Mouse (Mus musculus): ENCODE measurements at regions not wholly inside any gene's neighbourhood (a gene's known extent, or its start where the extent isn't known, plus 50 kb on each side); places are given as distances from the start of the nearest gene placed in this dataset.
A peak's percentile ranks its signal among the peaks of the same experiment; 100 is the strongest.

- Histone ChIP-seq H3K4me1 (replicated peaks; ENCODE audit: insufficient read depth, low read length) (no peaks in the 10 kb centered on the region), H3K9me3 (replicated peaks; ENCODE audit: low read length) (no peaks in the 10 kb centered on the region), H3K36me3 (ENCODE audit: insufficient read depth, low read length) (no peaks in the 10 kb centered on the region), H3K4me3 (replicated peaks; ENCODE audit: low read depth, low read length) (no peak overlapping the region), H3K9ac (ENCODE audit: low read depth, low read length) (no peak overlapping the region), H3K27me3 (ENCODE audit: insufficient read depth, low read length) (no peaks in the 10 kb centered on the region), H3K4me2 (ENCODE audit: low read length) (no peak overlapping the region), H3K27ac (no peak overlapping the region)
- WGBS, result 73% methylated on average over 2 of the region's 2 CpGs
- DNase-seq (ENCODE audit: low spot score) (no peak), ATAC-seq (replicated peaks; ENCODE audit: low FRiP score, low read depth) (no peak)
- no peak for TF ChIP-seq CTCF (IDR thresholded peaks at IDR 0.05; ENCODE audit: low read depth)
These were observed 380.9 kb downstream of the Gm16223 start for GRCm38 (mm10) chr5:42448644-42449043.

- H3K4me1 ChIP-seq (replicated peaks; ENCODE audit: insufficient read depth, low read length), result no peaks in the 10 kb centered on the region
- H3K9ac ChIP-seq (ENCODE audit: low read depth, low read length), result no peak overlapping the region
- H3K27ac ChIP-seq, result no peak overlapping the region
- H3K9me3 ChIP-seq (replicated peaks; ENCODE audit: low read length), result no peaks in the 10 kb centered on the region
- ATAC-seq (replicated peaks; ENCODE audit: low FRiP score, low read depth) (no peak), DNase-seq (ENCODE audit: low spot score) (no peak)
- no peaks in the 10 kb centered on the region for H3K36me3 ChIP-seq (ENCODE audit: insufficient read depth, low read length)
- WGBS, result 54% methylated on average over 2 of the region's 2 CpGs
- H3K27me3 ChIP-seq (ENCODE audit: insufficient read depth, low read length), result no peaks in the 10 kb centered on the region
- H3K4me2 ChIP-seq (ENCODE audit: low read length), result no peak overlapping the region
- H3K4me3 ChIP-seq (replicated peaks; ENCODE audit: low read depth, low read length), result no peak overlapping the region
- no peak for TF ChIP-seq CTCF (IDR thresholded peaks at IDR 0.05; ENCODE audit: low read depth)
These were observed 381.8 kb downstream of the Gm16223 start for GRCm38 (mm10) chr5:42449581-42449980.

GRCm38 (mm10) chr5:42453707-42454106 is 385.9 kb downstream of the Gm16223 start:
- no peak for DNase-seq (ENCODE audit: low spot score)
- no peak overlapping the region for H3K9ac ChIP-seq (ENCODE audit: low read depth, low read length)
- WGBS, result 49% methylated on average over 3 of the region's 3 CpGs
- H3K36me3 ChIP-seq (ENCODE audit: insufficient read depth, low read length), result no peaks in the 10 kb centered on the region
- TF ChIP-seq CTCF (IDR thresholded peaks at IDR 0.05; ENCODE audit: low read depth), result no peak
- H3K9me3 ChIP-seq (replicated peaks; ENCODE audit: low read length), result no peaks in the 10 kb centered on the region
- no peak overlapping the region for H3K27ac ChIP-seq
- H3K4me3 ChIP-seq (replicated peaks; ENCODE audit: low read depth, low read length), result no peak overlapping the region
- ATAC-seq (replicated peaks; ENCODE audit: low FRiP score, low read depth), result no peak
- no peak overlapping the region for H3K4me2 ChIP-seq (ENCODE audit: low read length)
- H3K4me1 ChIP-seq (replicated peaks; ENCODE audit: insufficient read depth, low read length), result no peaks in the 10 kb centered on the region
- no peaks in the 10 kb centered on the region for H3K27me3 ChIP-seq (ENCODE audit: insufficient read depth, low read length)

GRCm38 (mm10) chr5:42461195-42461594 is 393.4 kb downstream of the Gm16223 start:
- Histone ChIP-seq H3K4me3 (replicated peaks; ENCODE audit: low read depth, low read length) (no peak overlapping the region), H3K27ac (no peak overlapping the region), H3K27me3 (ENCODE audit: insufficient read depth, low read length) (no peaks in the 10 kb centered on the region), H3K4me1 (replicated peaks; ENCODE audit: insufficient read depth, low read length) (no peaks in the 10 kb centered on the region), H3K4me2 (ENCODE audit: low read length) (no peak overlapping the region), H3K9me3 (replicated peaks; ENCODE audit: low read length) (no peaks in the 10 kb centered on the region), H3K9ac (ENCODE audit: low read depth, low read length) (no peak overlapping the region), H3K36me3 (ENCODE audit: insufficient read depth, low read length) (no peaks in the 10 kb centered on the region)
- DNase-seq (ENCODE audit: low spot score) (no peak), ATAC-seq (replicated peaks; ENCODE audit: low FRiP score, low read depth) (no peak)
- WGBS, result 92% methylated on average over 1 of the region's 1 CpGs
- TF ChIP-seq CTCF (IDR thresholded peaks at IDR 0.05; ENCODE audit: low read depth), result no peak

- Histone ChIP-seq H3K4me2 (ENCODE audit: low read length) (no peak overlapping the region), H3K27ac (no peak overlapping the region), H3K27me3 (ENCODE audit: insufficient read depth, low read length) (no peaks in the 10 kb centered on the region), H3K4me1 (replicated peaks; ENCODE audit: insufficient read depth, low read length) (no peaks in the 10 kb centered on the region), H3K4me3 (replicated peaks; ENCODE audit: low read depth, low read length) (no peak overlapping the region), H3K9ac (ENCODE audit: low read depth, low read length) (no peak overlapping the region), H3K36me3 (ENCODE audit: insufficient read depth, low read length) (no peaks in the 10 kb centered on the region), H3K9me3 (replicated peaks; ENCODE audit: low read length) (no peaks in the 10 kb centered on the region)
- DNase-seq (ENCODE audit: low spot score) (no peak), ATAC-seq (replicated peaks; ENCODE audit: low FRiP score, low read depth) (no peak)
- no peak for TF ChIP-seq CTCF (IDR thresholded peaks at IDR 0.05; ENCODE audit: low read depth)
These were observed 397.1 kb downstream of the Gm16223 start for GRCm38 (mm10) chr5:42464814-42465213.

GRCm38 (mm10) chr5:42473493-42473892 is 405.7 kb downstream of the Gm16223 start:
- Histone ChIP-seq H3K4me3 (replicated peaks; ENCODE audit: low read depth, low read length) (no peak overlapping the region), H3K27ac (no peak overlapping the region), H3K9me3 (replicated peaks; ENCODE audit: low read length) (no peaks in the 10 kb centered on the region), H3K9ac (ENCODE audit: low read depth, low read length) (no peak overlapping the region), H3K4me1 (replicated peaks; ENCODE audit: insufficient read depth, low read length) (no peaks in the 10 kb centered on the region), H3K27me3 (ENCODE audit: insufficient read depth, low read length) (no peaks in the 10 kb centered on the region), H3K4me2 (ENCODE audit: low read length) (no peak overlapping the region), H3K36me3 (ENCODE audit: insufficient read depth, low read length) (no peaks in the 10 kb centered on the region)
- 67% methylated on average over 4 of the region's 4 CpGs for WGBS
- ATAC-seq (replicated peaks; ENCODE audit: low FRiP score, low read depth), result no peak
- no peak for TF ChIP-seq CTCF (IDR thresholded peaks at IDR 0.05; ENCODE audit: low read depth)
- peak; percentile 17 for DNase-seq (ENCODE audit: low spot score)

- ATAC-seq (replicated peaks; ENCODE audit: low FRiP score, low read depth) (no peak), DNase-seq (ENCODE audit: low spot score) (no peak)
- Histone ChIP-seq H3K27ac (no peak overlapping the region), H3K36me3 (ENCODE audit: insufficient read depth, low read length) (no peaks in the 10 kb centered on the region), H3K4me2 (ENCODE audit: low read length) (no peak overlapping the region), H3K9me3 (replicated peaks; ENCODE audit: low read length) (no peaks in the 10 kb centered on the region), H3K27me3 (ENCODE audit: insufficient read depth, low read length) (no peaks in the 10 kb centered on the region), H3K9ac (ENCODE audit: low read depth, low read length) (no peak overlapping the region), H3K4me1 (replicated peaks; ENCODE audit: insufficient read depth, low read length) (no peaks in the 10 kb centered on the region), H3K4me3 (replicated peaks; ENCODE audit: low read depth, low read length) (no peak overlapping the region)
- no peak for TF ChIP-seq CTCF (IDR thresholded peaks at IDR 0.05; ENCODE audit: low read depth)
- 84% methylated on average over 11 of the region's 11 CpGs for WGBS
These were observed 434.5 kb downstream of the Gm16223 start for GRCm38 (mm10) chr5:42502124-42502801.

Measured in kidney, postnatal 0 days (tissue).